Mouse (Mus musculus): ENCODE data around the gene Lin52. TPM values are rescaled to one million over a fixed set of nuclear protein-coding genes. Genes with fewer than 3 reads are reported as not detected.
"Not testable (repeated sequence)": the region's sequence is repeated elsewhere in the genome, so short reads cannot be mapped to it uniquely, and the experiment has no call there.

Gene Lin52
- polyA plus RNA-seq, 1 experiment from 2014 or later = 23.2 TPM

DNA sequence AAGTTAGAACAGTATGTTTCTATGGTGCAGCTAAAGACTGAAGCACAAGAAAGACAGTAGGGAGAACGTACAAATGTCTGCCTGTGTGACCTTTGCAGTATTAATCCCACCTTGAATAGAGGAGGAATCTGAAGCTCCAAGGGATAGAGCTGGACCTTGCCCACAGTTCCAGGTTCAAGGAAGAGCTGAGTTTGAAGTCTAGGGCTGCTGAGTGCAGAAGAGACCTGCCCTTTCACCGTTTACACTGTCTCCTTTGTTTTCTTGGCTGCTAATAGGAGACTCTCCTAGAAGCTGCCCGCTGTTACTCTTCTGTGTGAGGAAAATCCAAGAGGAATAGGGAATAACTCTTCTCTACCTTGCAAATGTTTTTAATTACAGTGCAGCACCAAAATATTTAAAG is 72.5 kb downstream of the Lin52 start:
- H3K4me2 ChIP-seq = no peak overlapping the region
- H3K27me3 ChIP-seq = no peaks in the 10 kb centered on the region
- H3K9me3 ChIP-seq (replicated peaks) = no peaks in the 10 kb centered on the region
- no peak for ATAC-seq (replicated peaks; ENCODE audit: low FRiP score)
- no peaks in the 10 kb centered on the region for H3K36me3 ChIP-seq
- H3K4me1 ChIP-seq = peaks cover 24% of the 10 kb centered on the region
- H3K4me3 ChIP-seq (replicated peaks) = no peak overlapping the region
- H3K9ac ChIP-seq = no peak overlapping the region
- 53% methylated on average over 3 of the region's 3 CpGs for WGBS
- no peak overlapping the region for H3K27ac ChIP-seq

DNA sequence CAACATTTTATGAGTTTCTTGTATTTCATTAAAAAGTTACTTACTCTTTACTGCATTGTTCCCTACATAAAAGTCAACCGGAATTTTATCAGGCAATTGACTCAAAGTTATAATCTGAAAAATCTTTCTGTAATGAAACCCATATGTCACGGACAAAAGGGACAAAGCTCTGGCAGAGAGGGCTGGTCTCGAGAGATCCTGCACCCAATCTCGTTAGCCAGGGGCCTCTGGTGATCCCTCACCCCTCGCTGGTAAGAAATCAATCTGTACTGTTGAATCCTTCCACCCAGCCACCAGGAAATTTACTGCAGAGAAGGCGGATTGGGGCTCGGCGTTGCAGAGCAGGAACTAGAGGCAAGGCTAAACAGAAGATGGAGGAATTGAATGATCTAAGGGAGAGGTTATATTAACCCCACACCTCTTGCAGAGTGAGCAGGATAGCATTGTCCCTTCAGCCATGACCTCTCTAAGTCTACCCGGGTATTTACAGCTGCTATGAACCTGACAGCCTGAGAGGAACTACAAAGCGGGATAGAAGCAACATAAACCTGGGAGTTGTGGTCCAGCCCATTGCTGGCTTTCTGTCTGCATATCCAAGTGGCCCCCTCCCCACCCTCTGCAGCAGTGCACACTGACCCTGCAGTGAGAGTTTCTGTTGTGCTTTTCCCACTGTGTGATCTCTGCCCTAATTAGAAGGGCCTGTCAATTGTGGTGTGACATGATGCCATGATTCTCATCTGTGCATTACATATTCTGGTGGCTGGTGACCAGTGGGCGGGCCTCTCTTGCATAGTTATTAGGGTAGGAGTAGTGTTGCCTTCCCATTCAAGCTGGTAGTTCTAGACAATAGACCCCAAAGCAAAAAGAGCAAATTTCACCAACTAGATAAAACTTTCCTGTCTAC is 73.2 kb downstream of the Lin52 start:
- Histone ChIP-seq H3K36me3 (no peaks in the 10 kb centered on the region), H3K27me3 (no peaks in the 10 kb centered on the region), H3K4me3 (replicated peaks) (no peak overlapping the region), H3K4me2 (no peak overlapping the region), H3K27ac (no peak overlapping the region), H3K9ac (no peak overlapping the region), H3K4me1 (peaks cover 24% of the 10 kb centered on the region), H3K9me3 (replicated peaks) (no peaks in the 10 kb centered on the region)
- WGBS = 29% methylated on average over 11 of the region's 11 CpGs
- ATAC-seq (replicated peaks; ENCODE audit: low FRiP score) = 0 out of 2 replicates have a peak, but pooled peaks have one; percentile 18

- Histone ChIP-seq H3K9ac (no peak overlapping the region), H3K4me3 (replicated peaks) (no peak overlapping the region), H3K4me1 (peaks cover 24% of the 10 kb centered on the region), H3K27me3 (no peaks in the 10 kb centered on the region), H3K27ac (0 out of 2 replicates have a peak overlapping the region, but pooled peaks have one; percentile 56), H3K36me3 (no peaks in the 10 kb centered on the region), H3K4me2 (0 out of 2 replicates have a peak overlapping the region, but pooled peaks have one; percentile 14), H3K9me3 (replicated peaks) (no peaks in the 10 kb centered on the region)
- WGBS = 70% methylated on average over 12 of the region's 12 CpGs
- ATAC-seq (replicated peaks; ENCODE audit: low FRiP score) = 0 out of 2 replicates have a peak, but pooled peaks have one; percentile 52
Measured at GRCm38 (mm10) chr12:84525422-84525821, 74.2 kb downstream of the Lin52 start.

- WGBS = 88% methylated on average over 5 of the region's 5 CpGs
- Histone ChIP-seq H3K36me3 (peaks cover 15% of the 10 kb centered on the region; the same call in 1 of the 2 replicates), H3K4me1 (peaks cover 8% of the 10 kb centered on the region), H3K27me3 (no peaks in the 10 kb centered on the region), H3K27ac (no peak overlapping the region), H3K4me3 (replicated peaks) (no peak overlapping the region), H3K4me2 (no peak overlapping the region), H3K9me3 (replicated peaks) (no peaks in the 10 kb centered on the region), H3K9ac (no peak overlapping the region)
- no peak for ATAC-seq (replicated peaks; ENCODE audit: low FRiP score)
Measured at GRCm38 (mm10) chr12:84530426-84530825, 79.2 kb downstream of the Lin52 start.

DNA sequence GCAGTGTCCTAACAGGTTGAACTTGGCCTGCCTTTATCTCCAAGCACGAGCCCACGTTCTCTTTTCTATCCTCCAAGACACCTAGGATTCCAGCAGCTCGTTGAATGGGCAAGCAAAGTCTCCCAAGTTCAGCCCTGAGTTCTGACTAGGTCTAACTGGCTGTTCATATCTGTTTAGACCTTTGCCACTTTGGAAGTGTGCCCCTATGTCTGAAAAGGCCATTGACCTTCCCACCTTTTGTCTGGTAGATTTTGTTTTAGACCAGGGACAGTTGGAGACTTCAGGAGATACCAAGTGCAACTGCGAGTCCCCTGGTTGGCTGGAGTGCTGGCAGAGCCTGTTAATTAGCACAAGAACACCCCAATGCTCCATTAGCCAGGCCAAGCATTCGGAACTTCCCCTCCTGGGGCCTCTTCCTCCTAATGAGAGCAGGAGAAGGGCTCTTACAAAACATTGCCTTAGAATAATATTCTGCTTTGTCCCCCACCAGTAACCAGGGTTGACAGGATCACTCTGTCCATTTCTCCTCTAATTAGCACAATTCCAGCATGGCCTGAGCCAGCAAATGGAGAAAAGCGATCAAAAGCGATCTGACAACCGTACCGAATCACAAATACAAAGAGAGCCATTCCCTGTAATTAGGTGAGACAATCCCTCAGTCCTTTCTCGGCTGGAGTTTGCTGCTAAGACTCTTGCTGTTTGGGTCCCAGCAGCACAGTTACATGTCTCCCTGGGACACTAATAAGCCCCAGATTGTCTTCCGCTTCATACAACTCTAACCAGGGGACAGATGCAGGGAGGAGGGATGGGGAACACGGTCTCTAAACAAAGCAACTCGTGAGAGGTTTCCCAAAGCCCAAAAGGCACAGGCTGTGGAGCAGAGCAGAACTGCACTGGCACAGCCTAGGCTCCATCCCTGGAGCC is 80.9 kb downstream of the Lin52 start:
- no peak overlapping the region for H3K4me3 ChIP-seq (replicated peaks)
- H3K9ac ChIP-seq = no peak overlapping the region
- H3K36me3 ChIP-seq = peaks cover 15% of the 10 kb centered on the region; the same call in 1 of the 2 replicates
- ATAC-seq (replicated peaks; ENCODE audit: low FRiP score) = no peak
- H3K4me2 ChIP-seq = no peak overlapping the region
- no peaks in the 10 kb centered on the region for H3K4me1 ChIP-seq
- no peaks in the 10 kb centered on the region for H3K9me3 ChIP-seq (replicated peaks)
- 65% methylated on average over 13 of the region's 13 CpGs for WGBS
- H3K27ac ChIP-seq = no peak overlapping the region
- H3K27me3 ChIP-seq = no peaks in the 10 kb centered on the region

DNA sequence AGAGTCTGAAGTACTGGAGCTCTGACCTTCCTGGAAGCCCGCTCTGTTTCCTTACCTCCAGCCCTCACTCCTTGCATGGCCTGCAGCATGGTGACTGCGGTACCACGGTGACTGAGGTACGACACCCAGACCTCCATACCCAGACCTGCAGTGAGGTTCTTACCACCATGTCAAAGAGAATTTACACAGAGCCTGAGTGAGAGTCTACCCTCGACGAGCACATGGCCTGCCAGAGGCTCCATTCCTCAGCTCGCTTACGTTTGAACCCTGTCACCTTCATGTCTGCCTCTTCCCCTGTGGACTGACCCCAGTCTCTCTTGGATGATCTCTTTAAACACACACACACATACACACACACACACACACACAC is 81.6 kb downstream of the Lin52 start:
- no peak overlapping the region for H3K27ac ChIP-seq
- no peaks in the 10 kb centered on the region for H3K27me3 ChIP-seq
- H3K4me3 ChIP-seq (replicated peaks) = no peak overlapping the region
- no peak overlapping the region for H3K9ac ChIP-seq
- H3K4me1 ChIP-seq = no peaks in the 10 kb centered on the region
- no peak for ATAC-seq (replicated peaks; ENCODE audit: low FRiP score)
- H3K4me2 ChIP-seq = no peak overlapping the region
- WGBS = 76% methylated on average over 8 of the region's 8 CpGs
- no peaks in the 10 kb centered on the region for H3K9me3 ChIP-seq (replicated peaks)
- H3K36me3 ChIP-seq = peaks cover 15% of the 10 kb centered on the region; the same call in 1 of the 2 replicates

GRCm38 (mm10) chr12:84533706-84534486 is 82.7 kb downstream of the Lin52 start:
- no peak for ATAC-seq (replicated peaks; ENCODE audit: low FRiP score)
- H3K27ac ChIP-seq = no peak overlapping the region
- no peak overlapping the region for H3K4me2 ChIP-seq
- H3K9me3 ChIP-seq (replicated peaks) = no peaks in the 10 kb centered on the region
- H3K27me3 ChIP-seq = no peaks in the 10 kb centered on the region
- no peak overlapping the region for H3K9ac ChIP-seq
- no peaks in the 10 kb centered on the region for H3K4me1 ChIP-seq
- H3K36me3 ChIP-seq = peaks cover 15% of the 10 kb centered on the region; the same call in 1 of the 2 replicates
- no peak overlapping the region for H3K4me3 ChIP-seq (replicated peaks)
- WGBS = 72% methylated on average over 7 of the region's 7 CpGs

GRCm38 (mm10) chr12:84539537-84539936 is 88.3 kb downstream of the Lin52 start:
- not testable (repeated sequence) for H3K4me1 ChIP-seq; ATAC-seq (replicated peaks; ENCODE audit: low FRiP score); H3K9me3 ChIP-seq (replicated peaks); H3K9ac ChIP-seq; H3K4me2 ChIP-seq; H3K27ac ChIP-seq; H3K27me3 ChIP-seq; H3K4me3 ChIP-seq (replicated peaks); H3K36me3 ChIP-seq
- WGBS = 90% methylated on average over 3 of the region's 3 CpGs

DNA sequence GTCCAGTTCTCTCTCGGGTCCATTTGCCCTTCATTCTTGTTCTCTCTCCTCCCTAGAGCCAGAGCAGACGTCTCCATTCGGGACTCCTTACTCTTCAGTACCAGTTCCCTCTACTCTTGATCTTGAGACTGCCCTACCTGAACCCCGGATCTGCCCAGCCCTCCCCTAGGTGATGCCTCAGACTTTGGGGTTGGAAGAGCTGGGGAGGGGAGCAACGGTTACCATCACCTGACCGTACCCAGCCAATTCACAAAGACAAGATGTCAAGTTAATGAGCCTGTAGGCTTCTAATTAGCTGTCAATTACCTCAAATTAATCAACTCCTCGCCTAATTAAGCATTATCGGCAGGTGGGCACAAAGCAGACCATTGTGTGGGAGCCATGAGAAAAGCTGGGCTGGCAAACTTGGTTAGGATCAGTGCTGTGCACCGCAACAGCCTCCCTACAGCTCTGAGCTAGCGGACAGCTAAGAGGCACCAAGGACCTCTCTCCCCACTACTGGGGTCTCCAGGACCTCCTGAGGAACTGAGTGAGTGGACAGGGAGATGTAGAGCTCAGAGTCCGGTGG is 90.3 kb downstream of the Lin52 start:
- Histone ChIP-seq H3K4me2 (no peak overlapping the region), H3K9me3 (replicated peaks) (no peaks in the 10 kb centered on the region), H3K27ac (no peak overlapping the region), H3K9ac (no peak overlapping the region), H3K4me1 (0 out of 2 replicates have a peak, but pooled peaks cover 2% of the 10 kb centered on the region), H3K27me3 (no peaks in the 10 kb centered on the region), H3K4me3 (replicated peaks) (no peak overlapping the region), H3K36me3 (no peaks in the 10 kb centered on the region)
- no peak for ATAC-seq (replicated peaks; ENCODE audit: low FRiP score)
- WGBS = 76% methylated on average over 11 of the region's 11 CpGs

- 0 out of 2 replicates have a peak, but pooled peaks cover 2% of the 10 kb centered on the region for H3K4me1 ChIP-seq
- 0 out of 2 replicates have a peak, but pooled peaks have one; percentile 52 for ATAC-seq (replicated peaks; ENCODE audit: low FRiP score)
- WGBS = 4% methylated on average over 12 of the region's 12 CpGs
- no peaks in the 10 kb centered on the region for H3K9me3 ChIP-seq (replicated peaks)
- H3K36me3 ChIP-seq = no peaks in the 10 kb centered on the region
- no peak overlapping the region for H3K9ac ChIP-seq
- no peaks in the 10 kb centered on the region for H3K27me3 ChIP-seq
- H3K4me2 ChIP-seq = no peak overlapping the region
- H3K27ac ChIP-seq = no peak overlapping the region
- no peak overlapping the region for H3K4me3 ChIP-seq (replicated peaks)
Measured at GRCm38 (mm10) chr12:84546028-84546427, 94.8 kb downstream of the Lin52 start.

DNA sequence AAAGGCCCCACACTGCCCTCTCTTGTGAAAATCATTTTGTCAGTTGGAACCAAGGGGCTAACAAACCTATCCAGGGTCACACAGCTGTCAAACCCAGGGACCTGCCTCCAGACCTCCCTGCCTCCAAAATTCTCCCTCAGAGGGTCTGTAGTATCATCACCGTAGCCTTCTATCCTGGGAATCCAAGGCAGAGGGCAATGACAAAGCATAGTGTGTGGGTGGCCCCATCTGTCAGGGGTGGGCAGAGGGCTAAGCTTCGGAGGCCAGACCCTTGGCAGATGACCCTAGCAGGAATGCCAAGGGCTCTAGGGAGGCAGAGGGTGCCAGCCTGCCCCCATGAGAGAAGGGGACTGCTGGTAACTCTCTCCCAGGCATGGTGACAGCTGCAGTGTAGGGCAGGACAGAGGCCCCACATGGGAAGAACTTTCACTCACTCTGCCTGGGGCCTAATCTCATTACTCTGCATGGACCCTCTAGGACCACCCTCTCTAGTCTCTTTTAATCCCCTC is 95.4 kb downstream of the Lin52 start:
- no peak for ATAC-seq (replicated peaks; ENCODE audit: low FRiP score)
- H3K9me3 ChIP-seq (replicated peaks) = no peaks in the 10 kb centered on the region
- no peaks in the 10 kb centered on the region for H3K36me3 ChIP-seq
- H3K4me3 ChIP-seq (replicated peaks) = no peak overlapping the region
- no peaks in the 10 kb centered on the region for H3K27me3 ChIP-seq
- no peak overlapping the region for H3K4me2 ChIP-seq
- no peak overlapping the region for H3K27ac ChIP-seq
- H3K9ac ChIP-seq = no peak overlapping the region
- H3K4me1 ChIP-seq = 0 out of 2 replicates have a peak, but pooled peaks cover 2% of the 10 kb centered on the region
- WGBS = 74% methylated on average over 2 of the region's 2 CpGs

Measured in kidney, embryonic 15.5 days (tissue).